Mouse (Mus musculus): ENCODE measurements at regions not wholly inside any gene's neighbourhood (a gene's known extent, or its start where the extent isn't known, plus 50 kb on each side); places are given as distances from the start of the nearest gene placed in this dataset.
"Not testable (repeated sequence)": the region's sequence is repeated elsewhere in the genome, so short reads cannot be mapped to it uniquely, and the experiment has no call there.

- WGBS, result 69% methylated on average over 4 of the region's 4 CpGs
- Histone ChIP-seq H3K4me2 (ENCODE audit: low read length) (no peak overlapping the region), H3K9ac (replicated peaks; ENCODE audit: low read depth, low read length) (no peak overlapping the region), H3K27me3 (replicated peaks; ENCODE audit: control insufficient read depth, insufficient read depth, low read length) (no peaks in the 10 kb centered on the region), H3K36me3 (ENCODE audit: control insufficient read depth, insufficient read depth) (no peaks in the 10 kb centered on the region), H3K9me3 (ENCODE audit: control insufficient read depth, low read length) (no peaks in the 10 kb centered on the region), H3K4me1 (replicated peaks; ENCODE audit: control insufficient read depth, insufficient read depth, low read length) (0 out of 2 replicates have a peak, but pooled peaks cover 2% of the 10 kb centered on the region), H3K27ac (ENCODE audit: low read length) (no peak overlapping the region), H3K4me3 (replicated peaks; ENCODE audit: low read length) (no peak overlapping the region)
- ATAC-seq, result no peak; the same call in 1 of the 2 replicates
Measured at GRCm38 (mm10) chr17:9223097-9223496, 198.8 kb upstream of the Gm17728 start.

GRCm38 (mm10) chr17:9227872-9228575 is 193.8 kb upstream of the Gm17728 start:
- no peak for ATAC-seq
- Histone ChIP-seq H3K4me3 (replicated peaks; ENCODE audit: low read length) (no peak overlapping the region), H3K27me3 (replicated peaks; ENCODE audit: control insufficient read depth, insufficient read depth, low read length) (no peaks in the 10 kb centered on the region), H3K4me1 (replicated peaks; ENCODE audit: control insufficient read depth, insufficient read depth, low read length) (0 out of 2 replicates have a peak, but pooled peaks cover 2% of the 10 kb centered on the region), H3K9me3 (ENCODE audit: control insufficient read depth, low read length) (no peaks in the 10 kb centered on the region), H3K9ac (replicated peaks; ENCODE audit: low read depth, low read length) (no peak overlapping the region), H3K27ac (ENCODE audit: low read length) (no peak overlapping the region), H3K4me2 (ENCODE audit: low read length) (no peak overlapping the region), H3K36me3 (ENCODE audit: control insufficient read depth, insufficient read depth) (no peaks in the 10 kb centered on the region)
- 60% methylated on average over 10 of the region's 10 CpGs for WGBS

- WGBS, result 62% methylated on average over 6 of the region's 6 CpGs
- no peak overlapping the region for H3K27ac ChIP-seq (ENCODE audit: low read length)
- no peaks in the 10 kb centered on the region for H3K9me3 ChIP-seq (ENCODE audit: control insufficient read depth, low read length)
- no peaks in the 10 kb centered on the region for H3K27me3 ChIP-seq (replicated peaks; ENCODE audit: control insufficient read depth, insufficient read depth, low read length)
- H3K4me2 ChIP-seq (ENCODE audit: low read length), result no peak overlapping the region
- ATAC-seq, result no peak
- no peaks in the 10 kb centered on the region for H3K4me1 ChIP-seq (replicated peaks; ENCODE audit: control insufficient read depth, insufficient read depth, low read length)
- no peaks in the 10 kb centered on the region for H3K36me3 ChIP-seq (ENCODE audit: control insufficient read depth, insufficient read depth)
- H3K9ac ChIP-seq (replicated peaks; ENCODE audit: low read depth, low read length), result no peak overlapping the region
- H3K4me3 ChIP-seq (replicated peaks; ENCODE audit: low read length), result no peak overlapping the region
Measured at GRCm38 (mm10) chr17:9235141-9235571, 186.7 kb upstream of the Gm17728 start.

GRCm38 (mm10) chr17:9258646-9259170 is 163.2 kb upstream of the Gm17728 start:
- no peaks in the 10 kb centered on the region for H3K27me3 ChIP-seq (replicated peaks; ENCODE audit: control insufficient read depth, insufficient read depth, low read length)

GRCm38 (mm10) chr17:9268776-9269175 is 153.1 kb upstream of the Gm17728 start:
- Histone ChIP-seq H3K36me3 (ENCODE audit: control insufficient read depth, insufficient read depth) (no peaks in the 10 kb centered on the region), H3K27me3 (replicated peaks; ENCODE audit: control insufficient read depth, insufficient read depth, low read length) (no peaks in the 10 kb centered on the region), H3K4me3 (replicated peaks; ENCODE audit: low read length) (no peak overlapping the region), H3K9ac (replicated peaks; ENCODE audit: low read depth, low read length) (no peak overlapping the region), H3K4me2 (ENCODE audit: low read length) (no peak overlapping the region), H3K4me1 (replicated peaks; ENCODE audit: control insufficient read depth, insufficient read depth, low read length) (no peaks in the 10 kb centered on the region), H3K27ac (ENCODE audit: low read length) (no peak overlapping the region), H3K9me3 (ENCODE audit: control insufficient read depth, low read length) (no peaks in the 10 kb centered on the region)
- no peak for ATAC-seq
- WGBS, result 71% methylated on average over 3 of the region's 3 CpGs

More at GRCm38 (mm10) chr17:9258646-9259170, 163.2 kb upstream of the Gm17728 start:
- Histone ChIP-seq H3K4me3 (replicated peaks; ENCODE audit: low read length) (no peak overlapping the region), H3K27ac (ENCODE audit: low read length) (no peak overlapping the region), H3K9me3 (ENCODE audit: control insufficient read depth, low read length) (no peaks in the 10 kb centered on the region), H3K36me3 (ENCODE audit: control insufficient read depth, insufficient read depth) (no peaks in the 10 kb centered on the region), H3K9ac (replicated peaks; ENCODE audit: low read depth, low read length) (no peak overlapping the region), H3K4me2 (ENCODE audit: low read length) (no peak overlapping the region), H3K4me1 (replicated peaks; ENCODE audit: control insufficient read depth, insufficient read depth, low read length) (0 out of 2 replicates have a peak, but pooled peaks cover 3% of the 10 kb centered on the region)
- ATAC-seq, result 0 out of 2 replicates have a peak, but pooled peaks have one; percentile 31
- WGBS, result 21% methylated on average over 5 of the region's 5 CpGs

GRCm38 (mm10) chr17:9278046-9278445 is 143.8 kb upstream of the Gm17728 start:
- H3K9ac ChIP-seq (replicated peaks; ENCODE audit: low read depth, low read length); ATAC-seq; H3K9me3 ChIP-seq (ENCODE audit: control insufficient read depth, low read length); H3K27me3 ChIP-seq (replicated peaks; ENCODE audit: control insufficient read depth, insufficient read depth, low read length); H3K4me1 ChIP-seq (replicated peaks; ENCODE audit: control insufficient read depth, insufficient read depth, low read length); H3K4me3 ChIP-seq (replicated peaks; ENCODE audit: low read length); H3K27ac ChIP-seq (ENCODE audit: low read length); H3K36me3 ChIP-seq (ENCODE audit: control insufficient read depth, insufficient read depth); H3K4me2 ChIP-seq (ENCODE audit: low read length): not testable (repeated sequence)
- WGBS, result 38% methylated on average over 3 of the region's 3 CpGs

GRCm38 (mm10) chr17:9279481-9279880 is 142.4 kb upstream of the Gm17728 start:
- no peaks in the 10 kb centered on the region for H3K27me3 ChIP-seq (replicated peaks; ENCODE audit: control insufficient read depth, insufficient read depth, low read length)
- 18% methylated on average over 7 of the region's 7 CpGs for WGBS
- H3K27ac ChIP-seq (ENCODE audit: low read length), result peak overlapping the region; percentile 25; the same call in 1 of the 2 replicates
- H3K9ac ChIP-seq (replicated peaks; ENCODE audit: low read depth, low read length), result peak overlapping the region; percentile 6; the same call in 1 of the 2 replicates
- no peak for ATAC-seq
- no peaks in the 10 kb centered on the region for H3K36me3 ChIP-seq (ENCODE audit: control insufficient read depth, insufficient read depth)
- H3K4me2 ChIP-seq (ENCODE audit: low read length), result no peak overlapping the region
- no peaks in the 10 kb centered on the region for H3K9me3 ChIP-seq (ENCODE audit: control insufficient read depth, low read length)
- peaks cover 8% of the 10 kb centered on the region for H3K4me1 ChIP-seq (replicated peaks; ENCODE audit: control insufficient read depth, insufficient read depth, low read length)
- H3K4me3 ChIP-seq (replicated peaks; ENCODE audit: low read length), result no peak overlapping the region

- 85% methylated on average over 5 of the region's 5 CpGs for WGBS
- no peak for ATAC-seq
- Histone ChIP-seq H3K27ac (ENCODE audit: low read length) (no peak overlapping the region), H3K9me3 (ENCODE audit: control insufficient read depth, low read length) (no peaks in the 10 kb centered on the region), H3K36me3 (ENCODE audit: control insufficient read depth, insufficient read depth) (no peaks in the 10 kb centered on the region), H3K4me3 (replicated peaks; ENCODE audit: low read length) (no peak overlapping the region), H3K4me2 (ENCODE audit: low read length) (no peak overlapping the region), H3K27me3 (replicated peaks; ENCODE audit: control insufficient read depth, insufficient read depth, low read length) (no peaks in the 10 kb centered on the region), H3K4me1 (replicated peaks; ENCODE audit: control insufficient read depth, insufficient read depth, low read length) (peaks cover 8% of the 10 kb centered on the region), H3K9ac (replicated peaks; ENCODE audit: low read depth, low read length) (no peak overlapping the region)
Measured at GRCm38 (mm10) chr17:9281891-9282290, 140.0 kb upstream of the Gm17728 start.

- Histone ChIP-seq H3K27me3 (replicated peaks; ENCODE audit: control insufficient read depth, insufficient read depth, low read length) (no peaks in the 10 kb centered on the region), H3K36me3 (ENCODE audit: control insufficient read depth, insufficient read depth) (no peaks in the 10 kb centered on the region), H3K4me2 (ENCODE audit: low read length) (no peak overlapping the region), H3K4me3 (replicated peaks; ENCODE audit: low read length) (no peak overlapping the region), H3K9me3 (ENCODE audit: control insufficient read depth, low read length) (no peaks in the 10 kb centered on the region), H3K9ac (replicated peaks; ENCODE audit: low read depth, low read length) (no peak overlapping the region), H3K27ac (ENCODE audit: low read length) (no peak overlapping the region), H3K4me1 (replicated peaks; ENCODE audit: control insufficient read depth, insufficient read depth, low read length) (peaks cover 8% of the 10 kb centered on the region)
- no peak for ATAC-seq
- 92% methylated on average over 7 of the region's 7 CpGs for WGBS
Measured at GRCm38 (mm10) chr17:9282333-9283176, 139.3 kb upstream of the Gm17728 start.
